Mouse (Mus musculus): ENCODE results near the gene Smoc1. TPM values are rescaled to one million over a fixed set of nuclear protein-coding genes. Genes with fewer than 3 reads are reported as not detected.

Gene Smoc1
- polyA plus RNA-seq, 1 experiment, result 0.38 TPM

GRCm38 (mm10) chr12:81019280-81019935 is 7.2 kb upstream of the Smoc1 start:
- H3K4me1 ChIP-seq (ENCODE audit: control insufficient read depth, insufficient read depth, low read length), result no peaks in the 10 kb centered on the region; the same call in 1 of the 2 replicates
- H3K27ac ChIP-seq (ENCODE audit: insufficient read depth, low read depth, low read length), result no peak overlapping the region
- TF ChIP-seq POLR2A (IDR thresholded peaks at IDR 0.05; ENCODE audit: borderline replicate concordance, low read depth, low read length), result no peak
- TF ChIP-seq CTCF (IDR thresholded peaks at IDR 0.05; ENCODE audit: low read depth, low read length), result no peak
- no peak overlapping the region for H3K4me3 ChIP-seq (ENCODE audit: insufficient read depth, low read length)

GRCm38 (mm10) chr12:81024407-81024806 is 2.2 kb upstream of the Smoc1 start:
- no peak overlapping the region for H3K4me3 ChIP-seq (ENCODE audit: insufficient read depth, low read length)
- no peak overlapping the region for H3K27ac ChIP-seq (ENCODE audit: insufficient read depth, low read depth, low read length)
- H3K4me1 ChIP-seq (ENCODE audit: control insufficient read depth, insufficient read depth, low read length), result no peaks in the 10 kb centered on the region
- TF ChIP-seq CTCF (IDR thresholded peaks at IDR 0.05; ENCODE audit: low read depth, low read length) (no peak), POLR2A (IDR thresholded peaks at IDR 0.05; ENCODE audit: borderline replicate concordance, low read depth, low read length) (no peak)

- Histone ChIP-seq H3K4me3 (ENCODE audit: insufficient read depth, low read length) (no peak overlapping the region), H3K4me1 (ENCODE audit: control insufficient read depth, insufficient read depth, low read length) (no peaks in the 10 kb centered on the region), H3K27ac (ENCODE audit: insufficient read depth, low read depth, low read length) (no peak overlapping the region)
- TF ChIP-seq POLR2A (IDR thresholded peaks at IDR 0.05; ENCODE audit: borderline replicate concordance, low read depth, low read length), result no peak
- TF ChIP-seq CTCF (IDR thresholded peaks at IDR 0.05; ENCODE audit: low read depth, low read length), result no peak
These were observed 1.6 kb upstream of the Smoc1 start for GRCm38 (mm10) chr12:81024993-81025392.

- H3K4me3 ChIP-seq (ENCODE audit: insufficient read depth, low read length), result no peak overlapping the region
- no peaks in the 10 kb centered on the region for H3K4me1 ChIP-seq (ENCODE audit: control insufficient read depth, insufficient read depth, low read length)
- TF ChIP-seq POLR2A (IDR thresholded peaks at IDR 0.05; ENCODE audit: borderline replicate concordance, low read depth, low read length), result no peak
- no peak for TF ChIP-seq CTCF (IDR thresholded peaks at IDR 0.05; ENCODE audit: low read depth, low read length)
- no peak overlapping the region for H3K27ac ChIP-seq (ENCODE audit: insufficient read depth, low read depth, low read length)
These were observed 661 bp downstream of the Smoc1 start for GRCm38 (mm10) chr12:81026995-81027942.

GRCm38 (mm10) chr12:81028291-81028920 is 1.8 kb downstream of the Smoc1 start:
- H3K4me3 ChIP-seq (ENCODE audit: insufficient read depth, low read length), result no peak overlapping the region

GRCm38 (mm10) chr12:81029731-81030130 is 3.1 kb downstream of the Smoc1 start:
- Histone ChIP-seq H3K27ac (ENCODE audit: insufficient read depth, low read depth, low read length) (no peak overlapping the region), H3K4me1 (ENCODE audit: control insufficient read depth, insufficient read depth, low read length) (no peaks in the 10 kb centered on the region), H3K4me3 (ENCODE audit: insufficient read depth, low read length) (no peak overlapping the region)
- no peak for TF ChIP-seq POLR2A (IDR thresholded peaks at IDR 0.05; ENCODE audit: borderline replicate concordance, low read depth, low read length)
- TF ChIP-seq CTCF (IDR thresholded peaks at IDR 0.05; ENCODE audit: low read depth, low read length), result no peak

More at GRCm38 (mm10) chr12:81028291-81028920, 1.8 kb downstream of the Smoc1 start:
- no peak for TF ChIP-seq CTCF (IDR thresholded peaks at IDR 0.05; ENCODE audit: low read depth, low read length)
- no peak for TF ChIP-seq POLR2A (IDR thresholded peaks at IDR 0.05; ENCODE audit: borderline replicate concordance, low read depth, low read length)
- Histone ChIP-seq H3K27ac (ENCODE audit: insufficient read depth, low read depth, low read length) (no peak overlapping the region), H3K4me1 (ENCODE audit: control insufficient read depth, insufficient read depth, low read length) (no peaks in the 10 kb centered on the region)

- no peak for TF ChIP-seq CTCF (IDR thresholded peaks at IDR 0.05; ENCODE audit: low read depth, low read length)
- no peak for TF ChIP-seq POLR2A (IDR thresholded peaks at IDR 0.05; ENCODE audit: borderline replicate concordance, low read depth, low read length)
- Histone ChIP-seq H3K4me3 (ENCODE audit: insufficient read depth, low read length) (no peak overlapping the region), H3K4me1 (ENCODE audit: control insufficient read depth, insufficient read depth, low read length) (no peaks in the 10 kb centered on the region), H3K27ac (ENCODE audit: insufficient read depth, low read depth, low read length) (no peak overlapping the region)
These were observed 5.0 kb downstream of the Smoc1 start for GRCm38 (mm10) chr12:81031579-81031978.

GRCm38 (mm10) chr12:81033389-81034041 is 6.9 kb downstream of the Smoc1 start:
- H3K4me1 ChIP-seq (ENCODE audit: control insufficient read depth, insufficient read depth, low read length), result no peaks in the 10 kb centered on the region
- TF ChIP-seq CTCF (IDR thresholded peaks at IDR 0.05; ENCODE audit: low read depth, low read length) (no peak), POLR2A (IDR thresholded peaks at IDR 0.05; ENCODE audit: borderline replicate concordance, low read depth, low read length) (no peak)
- no peak overlapping the region for H3K4me3 ChIP-seq (ENCODE audit: insufficient read depth, low read length)
- no peak overlapping the region for H3K27ac ChIP-seq (ENCODE audit: insufficient read depth, low read depth, low read length)

GRCm38 (mm10) chr12:81034042-81034417 is 7.4 kb downstream of the Smoc1 start:
- TF ChIP-seq POLR2A (IDR thresholded peaks at IDR 0.05; ENCODE audit: borderline replicate concordance, low read depth, low read length) (no peak), CTCF (IDR thresholded peaks at IDR 0.05; ENCODE audit: low read depth, low read length) (no peak)
- H3K4me1 ChIP-seq (ENCODE audit: control insufficient read depth, insufficient read depth, low read length), result no peaks in the 10 kb centered on the region
- H3K4me3 ChIP-seq (ENCODE audit: insufficient read depth, low read length), result no peak overlapping the region
- H3K27ac ChIP-seq (ENCODE audit: insufficient read depth, low read depth, low read length), result no peak overlapping the region
